Mouse (Mus musculus) hindbrain, embryonic 14.5 days (tissue): ENCODE results near the gene Mrpl4. TPM values are rescaled to one million over a fixed set of nuclear protein-coding genes. Genes with fewer than 3 reads are reported as not detected.

Source experiments
- ATAC-seq: fragments of 200-750 bp; cut with Nextera tagmentation; 2 replicates; pipeline ENCODE4 v1.8.0; 2017; ENCODE audit warnings: moderate number of reproducible peaks, mild to moderate bottlenecking, moderate TSS enrichment, moderate library complexity; ENCODE audit not compliant: low FRiP score
- DNase-seq: peaks from one replicate; pipeline ENCODE4 v3.0.0-alpha.2; 2015; ENCODE audit warnings: low spot score
- H3K27ac ChIP-seq: fragments of 300-500 bp; sonication (generic); 2 replicates; pipeline ENCODE4 v1.5.1; 2014; ENCODE audit warnings: mild to moderate bottlenecking, moderate library complexity
- H3K27me3 ChIP-seq: fragments of 300-500 bp; sonication (generic); 2 replicates; pipeline ENCODE4 v1.6.1; 2014; ENCODE audit warnings: mild to moderate bottlenecking, low read length, mixed read lengths; ENCODE audit not compliant: control insufficient read depth, insufficient read depth
- H3K36me3 ChIP-seq: fragments of 300-500 bp; sonication (generic); replicated peaks from 2 replicates; pipeline ENCODE4 v1.6.1; 2014; ENCODE audit not compliant: control insufficient read depth, insufficient read depth
- H3K4me1 ChIP-seq: fragments of 300-500 bp; sonication (generic); replicated peaks from 2 replicates; pipeline ENCODE4 v1.6.1; 2014; ENCODE audit warnings: antibody characterized with exemption, low read length, mixed read lengths; ENCODE audit not compliant: control insufficient read depth, insufficient read depth
- H3K4me2 ChIP-seq: fragments of 300-500 bp; sonication (generic); replicated peaks from 2 replicates; pipeline ENCODE4 v1.6.1; 2014; ENCODE audit warnings: mild to moderate bottlenecking, moderate library complexity
- H3K4me3 ChIP-seq: fragments of 300-500 bp; sonication (generic); replicated peaks from 2 replicates; pipeline ENCODE4 v1.5.1; 2014; ENCODE audit warnings: mild to moderate bottlenecking, low read length
- H3K9ac ChIP-seq: fragments of 300-500 bp; sonication (generic); 2 replicates; pipeline ENCODE4 v1.6.1; 2014
- H3K9me3 ChIP-seq: fragments of 300-500 bp; sonication (generic); 2 replicates; pipeline ENCODE4 v1.6.1; 2016; ENCODE audit warnings: low read length; ENCODE audit not compliant: control insufficient read depth
- WGBS: fragments of 180-500 bp; shearing (Covaris S2); extraction: QIAGEN DNeasy Blood & Tissue Kit; methylation state at CpG from one replicate; pipeline ENCODE4 v1.1.7; 2014; 5-methylcytosine and 5-hydroxymethylcytosine counted together
- polyA plus RNA-seq: library from polyadenylated mRNA; unstranded; fragments of >200 nt; fragmentation: Nextera tagmentation; extraction: Ambion mirVana; gene quantifications from 2 replicates; pipeline ENCODE4 v1.2.1, GENCODE M21; 2014

Gene Mrpl4
- 97.3 and 102 TPM in 2 replicates for polyA plus RNA-seq

GRCm38 (mm10) chr9:21002627-21003551, at the start of gene Mrpl4:
Mrpl4 (plus strand) TSS chr9:21002738.
- Histone ChIP-seq H3K4me2 (peak within 1 kb of the TSS; percentile 73), H3K9me3 (no peaks in the 10 kb centered on the region), H3K4me1 (peaks cover 6% of the 10 kb centered on the region; the same call in 1 of the 2 replicates), H3K9ac (peak within 1 kb of the TSS; percentile 88), H3K4me3 (peak within 1 kb of the TSS; percentile 92), H3K36me3 (peaks cover 36% of the 10 kb centered on the region), H3K27me3 (no peaks in the 10 kb centered on the region), H3K27ac (peak within 1 kb of the TSS; percentile 84)
- peak; percentile 91 for ATAC-seq
- DNase-seq: peak; percentile 93
- WGBS: under 1% methylated on average over 72 of the region's 72 CpGs

- no peaks in the 10 kb centered on the region for H3K36me3 ChIP-seq
- H3K4me2 ChIP-seq: no peak overlapping the region
- H3K27ac ChIP-seq: no peak overlapping the region
- DNase-seq: no peak
- no peak overlapping the region for H3K4me3 ChIP-seq
- H3K4me1 ChIP-seq: no peaks in the 10 kb centered on the region; the same call in 1 of the 2 replicates
- ATAC-seq: no peak
- 89% methylated on average over 3 of the region's 3 CpGs for WGBS
- H3K9me3 ChIP-seq: no peaks in the 10 kb centered on the region
- no peak overlapping the region for H3K9ac ChIP-seq
- no peaks in the 10 kb centered on the region for H3K27me3 ChIP-seq
Observed at GRCm38 (mm10) chr9:20956989-20957388, 45.5 kb upstream of the Mrpl4 start.

DNA sequence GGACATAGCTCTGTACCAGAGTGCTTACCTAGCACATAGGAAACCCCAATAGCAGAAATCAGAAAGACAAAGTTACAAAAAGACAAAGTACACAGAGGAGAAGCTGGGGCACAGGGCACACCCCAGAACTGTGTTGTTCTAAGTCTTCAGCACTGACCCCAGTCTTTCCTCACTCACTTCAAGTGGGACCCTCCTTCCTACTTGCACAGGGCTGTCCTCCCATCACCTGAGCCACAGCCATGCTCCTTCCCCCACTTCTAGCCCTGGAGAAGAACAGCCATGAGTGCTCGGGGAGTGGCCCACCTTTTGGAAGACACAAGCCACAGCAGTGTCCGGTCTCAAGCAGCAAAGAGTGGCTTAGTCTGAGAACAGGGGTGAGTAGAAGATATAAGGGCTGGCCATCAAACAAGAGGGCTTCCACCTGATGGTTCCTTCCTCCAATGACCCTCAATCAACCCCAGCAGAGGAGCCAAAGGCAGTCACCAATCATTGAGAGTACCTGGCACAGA, 43.1 kb upstream of the Mrpl4 start, which contains the start of gene Dnmt1:
TSS of gene Dnmt1 (minus strand) at position 459 of the 509 bp plus-strand sequence.
- Histone ChIP-seq H3K27me3 (no peaks in the 10 kb centered on the region), H3K36me3 (no peaks in the 10 kb centered on the region), H3K9me3 (no peaks in the 10 kb centered on the region), H3K27ac (no peak within 1 kb of the TSS), H3K9ac (no peak within 1 kb of the TSS), H3K4me2 (no peak within 1 kb of the TSS), H3K4me1 (no peaks in the 10 kb centered on the region), H3K4me3 (no peak within 1 kb of the TSS)
- no peak for ATAC-seq
- 96% methylated on average over 2 of the region's 2 CpGs for WGBS
- no peak for DNase-seq

GRCm38 (mm10) chr9:20961557-20961956, 41.0 kb upstream of the Mrpl4 start:
- Histone ChIP-seq H3K27me3 (no peaks in the 10 kb centered on the region), H3K36me3 (no peaks in the 10 kb centered on the region; the same call in 1 of the 2 replicates), H3K4me2 (no peak overlapping the region), H3K27ac (no peak overlapping the region), H3K4me3 (no peak overlapping the region), H3K4me1 (no peaks in the 10 kb centered on the region), H3K9ac (no peak overlapping the region), H3K9me3 (no peaks in the 10 kb centered on the region)
- no peak for ATAC-seq
- DNase-seq: no peak
- WGBS: 82% methylated on average over 9 of the region's 9 CpGs

DNA sequence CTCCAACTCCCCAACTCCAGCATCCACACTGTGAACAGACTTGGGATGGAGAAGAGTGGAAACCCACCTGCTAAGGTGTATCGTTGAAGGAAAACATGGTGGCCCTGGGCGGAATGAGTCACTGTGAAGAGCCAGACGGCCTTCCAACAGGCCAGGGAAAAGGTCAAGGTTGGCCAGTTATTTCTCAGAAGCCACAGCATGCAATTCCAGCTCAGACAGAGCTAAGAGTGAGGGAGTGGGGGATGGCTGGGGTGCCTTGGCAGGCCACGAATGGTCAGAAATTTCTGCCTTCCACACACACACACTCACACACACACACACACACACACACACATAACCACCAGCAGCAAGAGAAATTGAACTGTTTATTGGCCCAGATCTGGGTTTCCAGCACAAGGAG, 36.9 kb upstream of the Mrpl4 start:
- no peak overlapping the region for H3K27ac ChIP-seq
- DNase-seq (no peak), ATAC-seq (no peak)
- no peaks in the 10 kb centered on the region for H3K9me3 ChIP-seq
- H3K4me2 ChIP-seq: no peak overlapping the region
- no peaks in the 10 kb centered on the region for H3K27me3 ChIP-seq
- WGBS: 83% methylated on average over 4 of the region's 4 CpGs
- H3K4me3 ChIP-seq: no peak overlapping the region
- no peaks in the 10 kb centered on the region for H3K4me1 ChIP-seq
- H3K36me3 ChIP-seq: peaks cover 9% of the 10 kb centered on the region; the same call in 1 of the 2 replicates
- H3K9ac ChIP-seq: no peak overlapping the region

- no peak overlapping the region for H3K4me2 ChIP-seq
- no peaks in the 10 kb centered on the region for H3K27me3 ChIP-seq
- H3K36me3 ChIP-seq: peaks cover 9% of the 10 kb centered on the region; the same call in 1 of the 2 replicates
- H3K9me3 ChIP-seq: no peaks in the 10 kb centered on the region
- no peak overlapping the region for H3K4me3 ChIP-seq
- no peak overlapping the region for H3K27ac ChIP-seq
- no peaks in the 10 kb centered on the region for H3K4me1 ChIP-seq
- DNase-seq (no peak), ATAC-seq (no peak)
- WGBS: 85% methylated on average over 3 of the region's 3 CpGs
- no peak overlapping the region for H3K9ac ChIP-seq
Observed at GRCm38 (mm10) chr9:20966008-20966407, 36.5 kb upstream of the Mrpl4 start.

- Histone ChIP-seq H3K4me1 (no peaks in the 10 kb centered on the region), H3K4me3 (no peak overlapping the region), H3K36me3 (peaks cover 9% of the 10 kb centered on the region; the same call in 1 of the 2 replicates), H3K4me2 (no peak overlapping the region), H3K27me3 (no peaks in the 10 kb centered on the region), H3K9me3 (no peaks in the 10 kb centered on the region), H3K9ac (no peak overlapping the region), H3K27ac (no peak overlapping the region)
- DNase-seq (no peak), ATAC-seq (no peak)
- 84% methylated on average over 5 of the region's 5 CpGs for WGBS
Observed at GRCm38 (mm10) chr9:20966747-20967146, 35.8 kb upstream of the Mrpl4 start.

GRCm38 (mm10) chr9:20971751-20972140, 30.8 kb upstream of the Mrpl4 start:
- WGBS: 85% methylated on average over 7 of the region's 7 CpGs
- H3K4me2 ChIP-seq: no peak overlapping the region
- H3K9me3 ChIP-seq: no peaks in the 10 kb centered on the region
- H3K27ac ChIP-seq: no peak overlapping the region
- no peak for DNase-seq
- no peak overlapping the region for H3K4me3 ChIP-seq
- ATAC-seq: no peak
- H3K36me3 ChIP-seq: peaks cover 9% of the 10 kb centered on the region; the same call in 1 of the 2 replicates
- H3K27me3 ChIP-seq: no peaks in the 10 kb centered on the region
- H3K4me1 ChIP-seq: peaks cover 22% of the 10 kb centered on the region; the same call in 1 of the 2 replicates
- H3K9ac ChIP-seq: 0 out of 2 replicates have a peak overlapping the region, but pooled peaks have one; percentile 21
